Mouse (Mus musculus) lung, adult 10 weeks (tissue): ENCODE data around the gene Myl6. TPM values are rescaled to one million over a fixed set of nuclear protein-coding genes. Genes with fewer than 3 reads are reported as not detected.

ENCODE experiments used
- polyA plus RNA-seq: library from polyadenylated mRNA; stranded (reverse); fragments of 350-450 nt; fragmentation: Illumina TruSeq; extraction: RNeasy Lipid Tissue Mini Kit (QIAGEN cat#74804); gene quantifications from one replicate; pipeline ENCODE4 v1.2.3, GENCODE M21; 2014; ENCODE audit warnings: low read depth, low replicate concordance; ENCODE audit not compliant: insufficient read depth

Myl6 gene
- polyA plus RNA-seq: 2,837 TPM

DNA sequence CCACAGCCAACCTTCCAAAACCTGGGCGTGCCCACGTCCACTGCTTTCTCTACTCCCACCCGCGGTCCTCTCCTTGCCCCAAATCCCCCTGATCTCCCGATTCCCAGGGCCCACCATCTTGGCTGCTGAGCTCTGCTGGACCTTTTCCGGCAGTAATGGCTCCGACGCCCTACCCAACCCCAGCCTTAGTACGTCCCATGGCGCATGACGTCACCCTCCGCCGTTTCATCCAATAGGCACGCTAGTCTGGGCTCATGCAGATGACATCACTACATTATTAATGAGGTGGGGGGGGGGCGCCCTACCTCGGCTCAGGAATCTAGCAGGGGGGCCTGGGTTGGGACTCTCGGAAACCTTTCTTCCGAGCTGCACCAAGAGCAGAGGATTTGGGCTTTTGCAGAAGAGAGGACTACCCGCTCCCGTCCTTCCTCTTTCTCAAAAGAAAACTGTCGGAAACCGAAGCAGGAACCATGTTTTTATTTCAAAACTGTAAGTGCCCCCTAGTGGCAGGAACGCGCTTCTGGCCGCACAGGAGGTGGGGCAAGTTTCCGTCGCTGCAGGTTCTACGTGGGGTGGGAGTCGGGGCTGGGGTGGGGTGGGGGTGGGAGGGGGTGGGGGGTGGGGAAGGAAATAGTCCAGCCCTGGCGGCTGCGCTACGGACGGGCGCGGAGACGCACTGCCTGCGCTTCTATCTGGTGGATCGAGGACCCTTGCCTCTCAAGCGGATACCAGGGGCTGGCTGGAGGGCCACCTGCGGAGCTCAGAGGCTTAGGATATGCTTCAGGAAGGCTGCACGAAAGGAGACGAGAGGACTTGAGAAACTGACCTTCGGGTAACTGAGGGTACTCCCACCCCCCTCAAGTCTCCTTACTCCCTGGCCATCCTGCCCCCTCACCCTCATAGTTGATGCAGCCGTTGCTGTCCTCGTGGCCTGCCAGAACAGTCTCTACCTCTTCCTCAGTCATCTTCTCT, at the start of gene Myl6:
Myl6 (minus strand) TSS at position 451 of the 972 bp plus-strand sequence.

DNA sequence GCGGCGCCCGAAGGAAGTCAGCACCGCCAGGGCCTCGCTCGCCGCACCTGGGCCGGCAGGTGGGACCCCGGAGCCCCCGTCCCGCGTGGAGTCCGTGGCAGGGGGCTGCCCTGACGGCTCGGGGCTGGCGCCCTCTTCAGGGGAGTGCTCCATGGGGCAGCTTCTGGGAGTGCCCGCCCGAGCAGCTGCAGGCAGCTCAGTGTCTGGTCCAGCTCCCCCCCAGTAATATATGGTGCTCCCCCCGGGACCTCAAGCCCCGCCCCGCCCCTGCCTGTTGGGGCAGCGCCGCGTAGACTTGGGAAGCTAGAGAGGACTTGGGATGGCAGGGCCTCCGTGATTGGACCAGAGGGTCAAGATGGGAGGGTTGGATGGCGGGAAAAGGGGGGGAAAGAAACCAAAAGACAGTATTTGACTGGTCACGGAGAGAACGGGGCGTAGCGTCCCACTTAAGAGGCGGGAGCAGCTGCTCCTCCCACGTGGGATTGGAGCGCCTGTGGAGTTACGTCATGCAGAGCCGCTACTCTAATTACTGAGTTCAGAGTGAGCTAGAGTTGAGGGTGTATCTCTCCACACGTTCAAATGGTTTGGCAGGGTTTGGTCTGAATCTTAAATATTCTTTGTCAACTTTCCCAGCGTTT, 31.8 kb upstream of the Myl6 start, which contains the start of gene Esyt1:
Esyt1 (minus strand) TSS at position 201 of the 638 bp plus-strand sequence.

DNA sequence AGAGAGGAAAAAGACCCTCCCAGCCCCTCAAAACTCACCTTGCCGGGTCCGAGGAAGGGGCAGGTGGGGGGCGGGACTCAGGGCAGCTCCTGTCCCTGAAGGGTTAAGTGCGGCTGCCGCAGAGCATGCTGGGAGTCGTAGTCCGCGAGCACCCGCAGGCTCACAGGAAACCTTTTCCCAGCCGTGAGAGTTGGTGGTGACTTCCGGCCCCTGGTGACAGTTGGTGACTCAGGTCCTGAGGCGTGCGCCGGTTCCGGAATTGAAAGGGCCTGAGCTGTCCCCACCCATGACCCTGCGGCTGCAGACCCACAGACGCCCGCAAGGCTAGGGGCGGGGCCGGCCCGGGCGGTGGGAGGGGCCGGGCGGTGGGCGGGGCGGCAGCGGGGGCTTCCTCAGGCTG, 4.6 kb upstream of the Myl6 start, which contains the start of gene Myl6b:
Myl6b (minus strand) TSS at position 96 of the 400 bp plus-strand sequence.

DNA sequence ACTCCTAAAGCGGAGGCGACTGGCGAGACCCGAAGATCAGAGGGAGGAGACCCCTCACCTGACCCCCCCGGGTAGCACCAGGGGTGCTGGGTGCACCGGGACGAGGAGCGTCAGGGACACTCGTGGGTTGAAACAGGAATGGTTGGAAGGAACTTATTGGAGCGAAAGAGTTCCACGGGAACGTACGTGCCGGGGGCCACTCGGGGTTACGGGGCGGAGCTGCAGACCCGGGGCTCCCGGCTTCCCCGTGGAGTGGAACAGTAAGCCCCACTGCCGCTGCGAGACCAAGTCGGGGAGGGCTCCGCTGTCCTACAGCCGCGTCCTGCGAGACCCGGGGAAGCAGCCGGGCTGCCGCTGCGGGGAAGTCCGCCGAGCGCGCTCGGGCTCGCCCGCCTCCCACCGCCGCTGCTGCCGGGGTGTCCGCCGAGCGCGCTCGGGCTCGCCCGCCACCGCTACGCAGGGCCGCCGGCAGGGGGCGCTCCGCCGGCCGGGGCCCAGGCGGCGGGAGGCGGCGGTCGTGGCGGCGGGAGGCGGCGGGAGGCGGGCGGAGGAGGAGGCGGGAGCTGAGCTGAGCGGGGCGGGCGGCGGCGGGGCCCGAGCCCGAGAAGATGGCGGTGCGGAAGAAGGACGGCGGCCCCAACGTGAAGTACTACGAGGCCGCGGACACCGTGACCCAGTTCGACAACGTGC, 35.1 kb downstream of the Myl6 start, which contains the start of gene Smarcc2:
Smarcc2 (plus strand) TSS at position 530 of the 690 bp plus-strand sequence.

Other genes starting within 250 kb of the Myl6 start
- not detected for gene Apon, start 240.0 kb downstream of the Myl6 start, polyA plus RNA-seq
- gene Apof, start 225.5 kb downstream of the Myl6 start, polyA plus RNA-seq: 0.19 TPM
- gene Stat2, start 223.6 kb downstream of the Myl6 start, polyA plus RNA-seq: 11.8 TPM
- not detected for gene Il23a, start 195.4 kb downstream of the Myl6 start, polyA plus RNA-seq
- gene Pan2, start 190.8 kb downstream of the Myl6 start, polyA plus RNA-seq: 7.8 TPM
- 144 TPM for gene Cnpy2, start 171.7 kb downstream of the Myl6 start, polyA plus RNA-seq
- gene Cs, start 156.4 kb downstream of the Myl6 start, polyA plus RNA-seq: 59.3 TPM
- 24.4 TPM for gene Coq10a, start 125.1 kb downstream of the Myl6 start, polyA plus RNA-seq
- 3.1 TPM for gene Ankrd52, start 117.0 kb downstream of the Myl6 start, polyA plus RNA-seq
- gene Slc39a5, start 92.9 kb downstream of the Myl6 start, polyA plus RNA-seq: not detected
- 47.4 TPM for gene Nabp2, start 82.7 kb downstream of the Myl6 start, polyA plus RNA-seq
- gene Rnf41, start 82.5 kb downstream of the Myl6 start, polyA plus RNA-seq: 22.4 TPM
- 27.3 TPM for gene Smarcc2, start 34.9 kb downstream of the Myl6 start, polyA plus RNA-seq
- 1.4 TPM for gene Myl6b, start 4.5 kb upstream of the Myl6 start, polyA plus RNA-seq
- 39.2 TPM for gene Esyt1, start 31.7 kb upstream of the Myl6 start, polyA plus RNA-seq
- 9.3 TPM for gene Zc3h10, start 53.6 kb upstream of the Myl6 start, polyA plus RNA-seq
- gene Rpl41, start 55.2 kb upstream of the Myl6 start, polyA plus RNA-seq: 3,755 TPM
- 45.1 TPM for gene Pa2g4, start 71.8 kb upstream of the Myl6 start, polyA plus RNA-seq
- 8.0 TPM for gene Erbb3, start 95.5 kb upstream of the Myl6 start, polyA plus RNA-seq
- 720 TPM for gene Rps26, start 132.6 kb upstream of the Myl6 start, polyA plus RNA-seq
- gene Ikzf4, start 151.8 kb upstream of the Myl6 start, polyA plus RNA-seq: 0.86 TPM
- gene Suox, start 179.9 kb upstream of the Myl6 start, polyA plus RNA-seq: 10.1 TPM
- gene Rab5b, start 202.1 kb upstream of the Myl6 start, polyA plus RNA-seq: 55.5 TPM
- gene Pmel, start 210.1 kb upstream of the Myl6 start, polyA plus RNA-seq: 0.31 TPM
- 11.7 TPM for gene Cdk2, start 210.9 kb upstream of the Myl6 start, polyA plus RNA-seq